Mouse (Mus musculus) A20 (cell line): ENCODE data around the gene H2-T22.
"Not testable (repeated sequence)": the region's sequence is repeated elsewhere in the genome, so short reads cannot be mapped to it uniquely, and the experiment has no call there.

Source experiments
- DNase-seq: peaks from one replicate; pipeline ENCODE4 v3.0.0-alpha.2; 2011; ENCODE audit warnings: low read depth, low spot score

H2-T22 gene

DNA sequence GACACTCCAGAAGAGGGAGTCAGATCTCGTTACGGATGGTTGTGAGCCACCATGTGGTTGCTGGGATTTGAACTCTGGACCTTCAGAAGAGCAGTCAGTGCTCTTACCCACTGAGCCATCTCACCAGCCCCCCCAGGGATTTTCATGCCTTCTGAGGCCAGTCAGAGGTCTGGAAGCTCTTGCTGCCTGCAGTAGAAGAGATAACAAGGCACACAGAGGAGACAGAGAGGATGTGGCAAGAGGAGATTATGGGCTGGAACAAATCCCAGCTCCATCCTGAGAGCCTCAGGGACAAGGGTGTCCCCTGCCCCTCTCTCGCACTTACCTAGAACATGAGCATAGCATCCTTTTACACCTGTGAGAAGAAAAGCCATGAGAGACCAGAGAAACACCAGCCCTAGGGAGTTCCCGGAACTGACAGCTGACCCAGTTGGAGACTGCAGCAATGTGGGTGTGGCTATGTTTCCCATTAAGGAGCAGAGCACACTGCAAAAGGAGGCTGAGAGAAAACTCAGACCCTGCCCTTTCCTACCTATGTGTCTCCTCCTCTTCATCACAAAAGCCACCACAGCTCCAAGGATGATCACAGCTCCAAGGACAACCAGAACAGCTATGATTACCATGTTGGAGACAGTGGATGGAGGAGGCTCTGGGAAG, 12.4 kb downstream of the H2-T22 start:
- not testable (repeated sequence) for DNase-seq

- DNase-seq, result no peak
Observed at GRCm38 (mm10) chr17:36028879-36029619, 13.5 kb downstream of the H2-T22 start.

DNA sequence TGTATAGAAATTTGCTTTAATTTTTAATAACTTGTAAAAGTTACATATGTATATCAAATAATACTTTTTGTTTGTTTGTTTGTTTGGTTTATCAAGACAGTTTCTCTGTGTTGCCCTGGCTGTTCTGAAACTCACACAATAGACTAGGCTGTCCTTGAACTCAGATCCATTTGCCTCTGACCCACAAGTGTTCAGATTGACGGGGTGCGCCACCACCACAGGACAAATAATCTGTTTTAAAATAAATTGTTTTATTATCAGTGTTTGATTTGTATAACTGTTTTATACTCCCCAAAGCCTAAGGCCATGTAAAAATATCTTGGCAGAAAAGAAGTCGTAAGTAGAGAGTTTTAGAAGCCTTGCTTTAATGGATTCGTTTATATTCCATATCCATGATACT, 14.9 kb downstream of the H2-T22 start:
- no peak for DNase-seq

GRCm38 (mm10) chr17:36025901-36026300, 16.6 kb downstream of the H2-T22 start:
- DNase-seq, result no peak

DNA sequence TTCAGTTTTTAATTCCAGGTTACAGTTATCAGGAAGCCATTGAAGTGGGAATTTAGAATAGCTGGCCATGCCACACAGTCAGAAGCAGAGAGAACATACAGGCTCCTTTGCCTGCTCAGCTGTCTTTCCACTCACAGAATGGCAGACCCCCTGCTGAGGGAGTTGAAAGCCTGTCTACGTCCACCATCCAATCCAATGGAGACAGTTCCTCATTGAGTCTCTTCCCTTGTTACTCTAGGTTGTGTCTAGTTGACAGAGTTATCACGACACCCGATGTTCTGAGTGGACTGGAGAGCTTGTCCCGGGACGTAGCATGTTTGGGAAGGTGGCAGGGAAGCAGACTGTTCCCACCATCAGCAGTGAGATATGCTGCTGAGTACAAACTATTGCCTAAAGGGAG, 17.4 kb downstream of the H2-T22 start:
- no peak for DNase-seq

GRCm38 (mm10) chr17:36023710-36024654, 18.6 kb downstream of the H2-T22 start:
- DNase-seq, result no peak

DNA sequence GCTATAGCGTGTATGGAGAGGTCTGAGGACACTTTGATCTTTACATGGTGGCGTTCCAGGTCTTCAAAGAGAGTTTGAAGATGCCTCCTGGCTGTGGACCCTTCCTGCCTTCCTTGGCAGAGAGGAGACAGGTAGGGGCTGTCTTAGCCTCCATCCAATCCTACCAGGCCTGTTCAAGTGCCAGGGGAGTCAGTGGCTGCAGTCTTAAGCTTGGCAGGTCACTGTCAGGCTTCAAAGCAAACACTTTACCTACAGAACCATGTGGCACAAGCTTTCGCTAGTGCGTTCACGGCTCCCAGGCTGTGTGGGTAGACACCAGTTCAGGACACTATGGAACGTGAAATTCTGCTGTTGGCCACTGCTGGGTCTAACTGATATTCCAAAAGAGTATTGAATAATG, 19.6 kb downstream of the H2-T22 start:
- DNase-seq, result no peak

DNA sequence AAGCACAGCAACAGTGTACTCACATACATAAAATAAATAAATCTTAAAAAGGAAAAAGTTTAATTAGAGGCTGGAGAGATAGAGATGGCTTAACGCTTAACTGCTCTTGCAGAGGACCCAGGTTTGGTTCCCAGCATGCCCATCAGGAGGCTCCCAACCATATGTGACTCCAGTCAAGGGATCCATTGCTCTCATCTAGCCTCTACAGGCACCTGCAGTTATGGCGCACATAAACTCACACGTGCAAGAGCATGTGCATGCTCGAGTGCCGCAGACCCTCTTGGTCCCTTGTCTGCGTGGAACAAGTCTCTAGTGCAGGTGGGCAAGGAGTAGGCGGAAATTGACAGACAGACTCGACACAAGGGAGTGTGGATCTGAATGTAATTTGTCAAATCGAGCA, 20.4 kb downstream of the H2-T22 start:
- DNase-seq, result no peak

DNA sequence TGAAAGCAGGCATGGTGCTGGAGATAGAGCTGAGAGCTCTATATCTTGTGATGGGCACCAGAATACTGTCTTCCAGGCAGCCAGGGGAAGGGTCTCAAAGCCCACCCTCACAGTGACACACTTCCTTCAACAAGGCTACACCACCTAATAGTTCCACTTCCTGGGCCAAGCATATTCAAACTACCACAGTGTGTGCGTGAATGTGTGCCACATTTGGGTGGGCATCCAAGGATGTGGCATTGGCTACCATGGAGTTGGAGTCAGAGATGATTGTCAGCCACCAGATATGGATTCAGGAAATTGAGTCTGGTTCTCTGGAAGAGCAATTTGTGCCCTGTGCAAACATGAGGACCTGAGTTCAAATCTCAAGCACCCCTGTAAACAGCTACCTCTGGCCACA, 21.2 kb downstream of the H2-T22 start:
- DNase-seq, result peak; percentile 34

GRCm38 (mm10) chr17:36020191-36021073, 22.1 kb downstream of the H2-T22 start, which contains the start of gene H2-T24:
TSS of gene H2-T24 (minus strand) at chr17:36020560.
- DNase-seq, result peak; percentile 96

DNA sequence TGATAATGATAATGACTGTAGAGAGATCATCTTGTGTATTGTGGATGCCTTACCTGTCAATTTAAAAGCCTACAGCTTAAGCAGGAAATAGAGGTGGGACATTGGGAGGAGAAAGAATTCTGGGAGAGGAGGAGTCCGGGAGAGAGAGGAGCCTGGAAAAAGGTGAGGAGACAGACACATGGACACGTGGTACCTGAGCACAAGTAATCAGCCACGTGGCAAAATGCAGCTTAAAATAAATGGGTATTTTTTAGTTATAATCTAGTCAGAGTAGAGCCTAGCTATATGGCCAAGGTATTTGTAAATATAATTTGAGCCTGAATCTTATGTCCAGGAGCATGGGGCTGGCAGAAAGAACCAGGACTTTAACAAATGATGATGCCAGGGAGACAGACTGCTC, 23.0 kb downstream of the H2-T22 start:
- DNase-seq, result peak; percentile 37

DNA sequence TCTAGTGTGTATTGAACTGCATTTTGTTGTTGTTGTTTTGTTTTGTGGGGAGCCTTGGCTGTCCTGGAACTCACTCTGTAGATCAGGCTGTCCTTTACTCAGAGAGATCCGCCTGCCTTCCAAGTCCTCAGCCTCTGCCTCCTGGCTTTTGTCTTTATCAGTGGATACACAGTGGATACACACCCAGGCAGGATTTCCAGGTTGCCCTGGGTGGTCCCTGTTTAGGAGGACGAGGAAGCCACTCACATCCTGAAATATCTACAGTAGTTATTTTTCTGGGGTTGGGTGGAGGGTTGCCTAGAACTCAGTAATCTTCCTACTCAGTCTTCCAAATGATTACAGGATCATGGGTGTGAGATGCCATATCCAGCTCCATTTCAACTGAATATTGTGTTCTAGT, 23.6 kb downstream of the H2-T22 start:
- DNase-seq, result no peak

DNA sequence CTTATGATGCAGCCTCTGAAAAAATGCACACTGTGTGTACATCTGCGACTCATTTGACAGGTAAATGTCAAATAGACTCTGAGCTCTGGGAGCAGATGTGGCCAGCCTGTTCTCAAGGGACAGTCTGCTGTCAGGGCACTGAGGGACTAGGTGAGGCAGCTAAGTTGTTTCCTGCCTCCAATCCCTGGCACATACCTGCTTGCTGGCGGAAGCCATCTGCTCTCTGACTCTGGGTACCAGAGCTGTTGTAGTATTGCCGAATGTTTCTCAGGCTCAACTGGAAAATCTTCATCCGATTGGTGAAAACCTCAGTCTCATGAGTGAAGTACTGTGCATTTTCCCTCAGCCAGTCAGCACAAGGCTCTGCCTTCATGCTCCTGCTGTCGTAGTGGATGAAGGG, 25.5 kb downstream of the H2-T22 start:
- DNase-seq, result no peak

DNA sequence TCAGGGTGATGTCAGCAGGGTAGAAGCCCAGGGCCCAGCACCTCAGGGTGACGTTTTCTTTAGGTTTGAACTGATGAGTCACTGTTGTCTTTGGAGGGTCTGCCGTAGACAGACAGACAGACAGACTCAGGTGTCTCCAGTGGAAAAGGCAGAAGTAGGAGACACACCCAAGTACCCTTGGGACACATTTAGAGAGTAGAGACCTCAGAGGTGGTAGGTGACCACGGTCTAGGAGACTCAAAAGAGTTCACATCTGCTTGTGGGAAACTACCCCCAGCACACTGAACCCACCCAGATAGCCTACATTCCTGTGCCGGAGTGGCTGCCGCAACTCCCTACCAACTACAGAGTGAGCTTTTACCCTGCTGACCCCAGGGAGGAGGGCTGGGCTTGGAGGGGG, 27.6 kb downstream of the H2-T22 start:
- no peak for DNase-seq

- not testable (repeated sequence) for DNase-seq
Observed at GRCm38 (mm10) chr17:36004409-36004808, 38.1 kb downstream of the H2-T22 start.

GRCm38 (mm10) chr17:36003331-36003730, 39.2 kb downstream of the H2-T22 start:
- no peak for DNase-seq

- no peak for DNase-seq
Observed at GRCm38 (mm10) chr17:36001966-36002365, 40.6 kb downstream of the H2-T22 start.

DNA sequence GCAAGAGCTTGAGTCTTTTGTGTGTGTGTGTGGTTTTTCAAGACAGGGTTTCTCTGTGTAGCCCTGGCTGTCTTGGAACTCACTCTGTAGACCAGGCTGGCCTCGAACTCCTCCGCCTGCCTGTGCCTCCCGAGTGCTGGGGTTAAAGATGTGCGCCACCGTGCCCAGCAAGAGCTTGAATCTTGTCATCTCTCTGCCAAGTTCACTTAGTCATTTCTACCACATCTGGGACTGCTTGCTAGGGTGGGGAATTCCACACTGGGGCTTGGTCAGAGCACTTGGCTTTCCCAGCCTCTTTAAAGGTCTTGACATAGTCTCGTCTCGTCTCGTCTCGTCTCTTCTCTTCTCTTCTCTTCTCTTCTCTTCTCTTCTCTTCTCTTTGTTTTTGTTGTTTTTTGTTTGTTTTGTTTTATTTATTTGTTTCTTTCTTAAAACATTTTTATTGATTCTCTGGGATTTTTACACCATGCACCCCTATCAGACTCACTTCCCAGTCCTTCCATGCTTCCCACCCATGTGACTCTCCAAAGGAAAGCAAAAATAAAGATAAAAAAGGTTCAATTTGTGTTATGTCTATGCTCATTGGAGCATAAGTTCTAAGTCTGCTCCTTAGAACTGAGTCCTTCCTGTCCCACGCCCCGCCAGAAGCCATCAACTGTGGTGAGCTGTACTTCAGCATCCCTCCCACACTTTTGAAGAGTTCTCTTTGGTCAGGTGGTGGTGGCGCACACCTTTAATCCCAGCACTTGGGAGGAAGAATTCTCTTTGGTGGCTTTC, 41.2 kb downstream of the H2-T22 start:
- DNase-seq, result peak; percentile 53

DNA sequence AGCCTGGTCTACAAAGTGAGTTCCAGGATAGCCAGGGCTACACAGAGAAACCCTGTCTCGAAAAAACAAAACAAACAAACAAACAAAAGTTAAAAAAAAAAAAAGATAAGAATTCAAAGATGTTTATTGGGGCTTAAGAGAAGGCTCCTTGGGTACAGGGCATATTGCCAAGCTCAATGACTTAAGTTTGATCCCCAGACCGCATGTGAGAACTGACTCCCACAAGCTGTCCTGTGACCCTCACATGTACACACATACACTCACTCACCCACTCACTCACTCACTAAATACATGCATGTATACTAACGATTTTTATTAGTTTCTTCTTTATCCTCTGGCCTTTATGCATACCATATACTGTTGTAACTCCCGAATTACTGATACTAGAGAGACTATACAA, 42.2 kb downstream of the H2-T22 start:
- no peak for DNase-seq

GRCm38 (mm10) chr17:35999356-35999755, 43.2 kb downstream of the H2-T22 start:
- DNase-seq, result peak; percentile 87
